Mouse (Mus musculus): ENCODE results near the gene Gas2l1.
A peak's percentile ranks its signal among the peaks of the same experiment; 100 is the strongest.

Gas2l1 gene

DNA sequence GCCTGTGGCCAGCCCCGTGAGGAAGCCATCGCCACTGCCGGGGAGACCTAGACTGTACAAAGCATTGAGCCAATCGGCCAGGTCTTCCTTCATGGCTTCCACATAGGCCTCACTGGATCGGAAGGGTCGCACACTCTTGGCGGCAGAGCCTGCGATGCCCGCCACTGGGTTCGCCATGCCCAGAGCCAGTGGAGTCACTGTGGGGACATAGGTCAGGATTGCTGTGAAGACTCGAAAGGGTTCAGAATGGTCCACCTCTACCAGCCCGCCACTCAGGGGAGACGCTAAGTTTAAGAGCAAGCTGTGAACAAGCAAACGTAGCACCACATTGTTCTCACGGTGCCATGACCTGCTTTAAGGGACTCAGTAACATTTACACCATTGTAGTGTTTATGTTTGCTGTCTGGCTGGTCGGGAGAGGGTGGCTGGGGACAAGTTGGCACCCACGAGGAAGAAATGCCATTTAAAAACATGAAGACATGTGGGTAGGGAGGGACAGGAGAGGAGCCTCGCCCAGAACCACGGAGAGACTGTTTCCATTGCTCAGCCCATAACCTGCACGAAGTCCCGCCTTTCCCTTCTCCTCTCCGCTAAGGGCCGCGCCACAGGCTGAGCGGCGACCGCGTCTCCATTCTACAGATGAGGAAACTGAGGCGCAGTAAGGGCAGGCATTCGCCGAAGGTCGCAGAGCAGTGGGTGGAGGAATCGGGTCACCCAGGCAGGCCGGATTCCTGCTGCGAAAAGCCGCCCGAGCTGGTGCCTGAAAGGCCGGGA, 658 bp downstream of the Gas2l1 start:
- DNase-seq (ENCODE audit: low spot score): no peak

- no peak for DNase-seq (ENCODE audit: low spot score)
Measured at GRCm38 (mm10) chr11:5063561-5064281, 1.4 kb downstream of the Gas2l1 start.

DNA sequence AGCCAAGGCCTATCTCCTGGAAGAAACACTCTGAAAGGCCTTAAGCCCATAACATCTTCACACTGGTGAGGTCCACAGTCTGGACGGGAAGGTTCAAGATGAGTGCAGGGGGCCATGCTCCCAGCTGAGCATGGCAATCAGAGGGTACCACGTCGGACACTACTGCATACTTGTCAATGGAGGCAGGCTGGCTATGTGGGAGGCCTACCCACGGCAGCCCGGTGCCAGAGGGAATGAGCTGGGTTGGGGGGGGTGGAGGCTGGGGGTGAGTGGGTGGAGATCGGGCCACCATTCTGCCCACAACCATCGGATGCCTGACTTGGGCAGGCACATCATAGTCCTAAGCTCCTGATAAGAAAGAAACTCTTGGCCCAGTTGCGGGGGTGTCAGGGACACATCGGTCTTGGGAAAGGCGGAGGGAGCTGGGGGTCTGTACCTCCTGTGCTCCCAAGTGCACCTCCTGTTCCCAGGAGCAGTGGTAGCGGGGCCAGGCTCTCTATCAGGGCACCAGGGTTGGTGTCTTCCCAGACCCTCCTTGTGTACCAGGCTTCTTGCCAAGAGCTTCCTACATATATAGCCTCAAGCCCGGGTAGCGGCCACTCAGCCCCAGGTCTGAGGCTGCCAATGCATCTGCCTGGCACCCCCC, 2.1 kb downstream of the Gas2l1 start:
- peak; percentile 63 for DNase-seq (ENCODE audit: low spot score)

GRCm38 (mm10) chr11:5062326-5062725, 2.8 kb downstream of the Gas2l1 start:
- DNase-seq (ENCODE audit: low spot score): no peak

DNA sequence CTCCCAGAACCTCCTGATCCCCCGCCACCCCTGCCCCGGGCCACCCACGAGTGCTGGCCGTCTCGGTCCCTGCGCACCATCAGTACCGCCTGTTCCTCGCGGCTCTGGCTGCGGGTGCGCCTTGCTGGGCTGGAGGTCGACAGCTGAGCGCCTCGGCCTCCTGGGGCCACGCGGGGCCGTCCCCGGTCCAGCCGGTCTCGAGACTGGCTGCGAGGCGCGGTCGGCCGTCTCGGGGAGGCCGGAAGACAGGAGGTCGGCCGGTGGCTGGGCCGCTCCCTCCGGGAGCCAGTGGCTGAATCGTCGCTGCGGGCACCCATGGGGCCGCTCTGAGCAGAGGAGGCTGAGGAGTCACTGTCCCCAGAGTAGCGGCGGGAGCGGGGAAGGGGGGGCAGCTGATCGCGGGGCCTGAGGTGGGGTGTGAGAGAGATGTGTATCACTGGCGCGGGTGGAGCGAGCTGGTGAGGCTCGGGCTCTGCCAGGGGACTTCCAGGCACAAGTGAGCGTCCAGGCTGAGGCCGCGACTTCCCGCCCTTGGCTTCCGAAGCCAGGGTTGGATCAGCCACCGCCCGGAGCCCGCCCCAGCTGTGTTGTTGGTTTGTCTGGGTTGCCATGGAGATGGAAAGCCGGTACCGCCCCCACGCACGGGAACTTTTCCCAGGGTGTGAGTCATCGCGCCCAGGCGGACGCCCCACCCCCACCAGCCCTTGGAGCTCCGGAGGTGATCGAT, 3.6 kb downstream of the Gas2l1 start:
- peak; percentile 91 for DNase-seq (ENCODE audit: low spot score)

- DNase-seq (ENCODE audit: low spot score): no peak
Measured at GRCm38 (mm10) chr11:5060756-5061412, 4.2 kb downstream of the Gas2l1 start.

GRCm38 (mm10) chr11:5059704-5060156, 5.4 kb downstream of the Gas2l1 start:
- no peak for DNase-seq (ENCODE audit: low spot score)

GRCm38 (mm10) chr11:5059230-5059629, 5.9 kb downstream of the Gas2l1 start:
- DNase-seq (ENCODE audit: low spot score): no peak

GRCm38 (mm10) chr11:5058783-5059182, 6.3 kb downstream of the Gas2l1 start:
- DNase-seq (ENCODE audit: low spot score): no peak

GRCm38 (mm10) chr11:5057856-5058641, 7.1 kb downstream of the Gas2l1 start, which contains the start of gene Rasl10a:
TSS of gene Rasl10a (plus strand) at chr11:5058128.
- no peak for DNase-seq (ENCODE audit: low spot score)

DNA sequence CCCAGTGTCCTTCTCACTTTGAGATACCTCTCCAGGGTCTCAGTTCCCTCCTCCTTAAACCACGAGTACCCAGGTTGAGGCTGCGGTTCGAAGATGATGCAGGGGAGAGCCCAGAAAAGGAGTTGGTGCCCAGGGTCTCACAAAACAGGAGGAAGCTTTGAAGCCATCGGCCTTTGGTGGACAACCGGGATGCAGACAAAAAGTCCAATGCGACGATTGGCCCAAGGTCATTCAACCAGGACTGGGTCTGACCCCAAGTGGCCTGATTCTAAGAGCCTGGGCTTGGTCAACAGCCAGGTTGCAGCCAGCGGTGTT, 7.6 kb downstream of the Gas2l1 start:
- no peak for DNase-seq (ENCODE audit: low spot score)

GRCm38 (mm10) chr11:5057064-5057463, 8.1 kb downstream of the Gas2l1 start:
- DNase-seq (ENCODE audit: low spot score): no peak

GRCm38 (mm10) chr11:5055945-5056938, 8.9 kb downstream of the Gas2l1 start:
- DNase-seq (ENCODE audit: low spot score): no peak

- DNase-seq (ENCODE audit: low spot score): no peak
Measured at GRCm38 (mm10) chr11:5054874-5055273, 10.3 kb downstream of the Gas2l1 start.

DNA sequence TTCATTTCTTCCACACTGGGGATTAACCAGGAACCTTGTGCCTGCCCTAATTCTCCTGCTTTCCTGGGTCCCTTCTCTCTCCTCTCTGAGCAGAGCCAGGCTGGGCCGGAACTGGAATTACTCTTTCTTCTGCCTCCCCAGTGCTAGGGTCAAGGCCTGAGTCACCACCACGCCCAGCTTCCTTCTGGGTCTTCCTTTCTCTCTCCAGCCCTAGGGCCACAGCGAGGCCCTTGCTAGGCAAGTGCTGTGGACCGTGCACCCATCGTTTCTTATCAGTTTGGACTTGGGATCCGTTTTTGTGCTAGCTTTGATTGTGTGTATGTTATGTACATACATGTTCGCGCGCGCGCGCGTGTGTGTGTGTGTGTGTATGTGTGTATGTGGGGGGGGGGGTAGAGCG, 11.0 kb downstream of the Gas2l1 start:
- no peak for DNase-seq (ENCODE audit: low spot score)

DNA sequence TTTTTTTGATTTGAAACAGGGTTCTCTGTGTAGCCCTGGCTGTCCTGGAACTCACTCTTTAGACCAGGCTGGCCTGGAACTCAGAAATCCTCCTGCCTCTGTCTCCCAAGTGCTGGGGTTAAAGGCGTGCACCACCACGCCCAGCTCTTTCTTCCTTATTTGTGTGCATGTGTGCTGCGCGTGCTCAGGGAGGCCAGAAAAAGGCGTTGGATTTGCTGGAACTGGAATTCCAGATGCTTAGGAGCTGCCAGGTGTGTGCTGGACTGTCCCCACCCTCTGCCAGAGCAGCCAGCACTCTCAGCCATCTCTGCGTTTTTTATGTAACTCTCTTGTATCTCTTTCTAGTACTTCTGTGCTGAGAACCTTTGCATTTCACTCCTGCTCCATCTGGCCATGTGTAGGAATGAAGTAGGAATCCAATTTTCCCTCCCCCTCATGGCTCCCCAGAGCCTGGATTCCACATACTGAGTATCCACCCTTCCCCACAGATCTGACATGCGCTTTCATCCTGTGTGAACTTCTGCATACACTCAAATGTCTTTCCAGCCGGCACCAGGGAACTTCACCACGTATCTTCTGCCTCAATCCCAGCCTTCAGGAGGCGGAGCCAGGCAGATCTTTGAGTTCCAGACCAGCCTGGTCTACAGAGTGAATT, 12.8 kb downstream of the Gas2l1 start:
- no peak for DNase-seq (ENCODE audit: low spot score)

DNA sequence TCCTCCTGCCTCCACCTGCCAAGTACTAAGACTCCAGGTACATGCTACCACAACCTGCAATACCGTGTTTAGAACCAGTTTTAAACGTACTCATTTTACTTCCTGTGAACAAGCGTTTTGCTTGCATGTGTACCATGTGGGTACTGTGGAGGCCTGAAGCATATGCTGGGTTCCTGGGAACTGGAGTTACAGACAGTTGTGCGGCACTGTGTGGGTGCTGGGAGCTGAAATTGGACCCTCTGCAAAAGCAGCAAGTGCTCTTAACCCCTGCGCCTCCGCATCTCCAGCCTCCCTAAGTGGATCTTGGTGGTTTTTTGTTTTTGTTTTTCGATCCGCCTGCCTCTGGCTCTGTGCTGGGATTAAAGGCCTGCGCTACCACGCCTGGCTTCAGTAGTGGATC, 13.5 kb downstream of the Gas2l1 start:
- no peak for DNase-seq (ENCODE audit: low spot score)

GRCm38 (mm10) chr11:5046321-5046926, 18.7 kb downstream of the Gas2l1 start:
- no peak for DNase-seq (ENCODE audit: low spot score)

Measured in ovary, adult 18-20 months (tissue).